Mouse (Mus musculus): ENCODE data around the gene Wdr74. TPM values are rescaled to one million over a fixed set of nuclear protein-coding genes. Genes with fewer than 3 reads are reported as not detected.

Gene Wdr74
- polyA plus RNA-seq, 1 experiment from 2014 or later = 98.7 TPM

GRCm38 (mm10) chr19:8790171-8790570 is 54.5 kb downstream of the Wdr74 start:
- peak overlapping the region; percentile 35; the same call in 1 of the 2 replicates for H3K9ac ChIP-seq
- no peak overlapping the region for H3K4me2 ChIP-seq (replicated peaks)
- 0 out of 2 replicates have a peak overlapping the region, but pooled peaks have one; percentile 6 for H3K27ac ChIP-seq
- no peak for ATAC-seq (ENCODE audit: low FRiP score, low read depth)
- peaks cover 5% of the 10 kb centered on the region for H3K4me1 ChIP-seq
- 80% methylated on average over 7 of the region's 7 CpGs for WGBS
- H3K9me3 ChIP-seq = 0 out of 2 replicates have a peak, but pooled peaks cover 7% of the 10 kb centered on the region
- no peak overlapping the region for H3K4me3 ChIP-seq
- peaks cover 44% of the 10 kb centered on the region for H3K36me3 ChIP-seq
- H3K27me3 ChIP-seq = no peaks in the 10 kb centered on the region

Small RNAs within 50 kb of the gene (microRNA-seq; reads per million reads assigned to microRNA genes)
- not detected for gene Mir6992

Other genes with a start within 250 kb of the Wdr74 start
- gene Slc22a8, start 144.6 kb upstream of the Wdr74 start, polyA plus RNA-seq (2015; fragmentation: Nextera tagmentation; extraction: Ambion mirVana) = 0.05 TPM in 1 of 2 replicates, not detected in the other
- not detected in 2 replicates for gene Slc22a6, start 117.8 kb upstream of the Wdr74 start, polyA plus RNA-seq (2015; fragmentation: Nextera tagmentation; extraction: Ambion mirVana)
- gene Chrm1, start 72.0 kb upstream of the Wdr74 start, polyA plus RNA-seq (2015; fragmentation: Nextera tagmentation; extraction: Ambion mirVana) = 0.71 and 1.0 TPM in 2 replicates
- gene Slc3a2, start 12.5 kb upstream of the Wdr74 start, polyA plus RNA-seq (2015; fragmentation: Nextera tagmentation; extraction: Ambion mirVana) = 101 and 103 TPM in 2 replicates
- 2.1 TPM in 2 replicates for gene 1700092M07Rik, start 4.9 kb downstream of the Wdr74 start, polyA plus RNA-seq (2015; fragmentation: Nextera tagmentation; extraction: Ambion mirVana)
- 194 and 205 TPM in 2 replicates for gene Stx5a, start 5.6 kb downstream of the Wdr74 start, polyA plus RNA-seq (2015; fragmentation: Nextera tagmentation; extraction: Ambion mirVana)
- 214 and 217 TPM in 2 replicates for gene Nxf1, start 21.2 kb downstream of the Wdr74 start, polyA plus RNA-seq (2015; fragmentation: Nextera tagmentation; extraction: Ambion mirVana)
- 211 and 232 TPM in 2 replicates for gene Tmem223, start 35.2 kb downstream of the Wdr74 start, polyA plus RNA-seq (2015; fragmentation: Nextera tagmentation; extraction: Ambion mirVana)
- 62.7 and 66.2 TPM in 2 replicates for gene Tmem179b, start 38.6 kb downstream of the Wdr74 start, polyA plus RNA-seq (2015; fragmentation: Nextera tagmentation; extraction: Ambion mirVana)
- 31.9 and 32.8 TPM in 2 replicates for gene Taf6l, start 50.6 kb downstream of the Wdr74 start, polyA plus RNA-seq (2015; fragmentation: Nextera tagmentation; extraction: Ambion mirVana)
- gene Polr2g, start 62.8 kb downstream of the Wdr74 start, polyA plus RNA-seq (2015; fragmentation: Nextera tagmentation; extraction: Ambion mirVana) = 183 and 185 TPM in 2 replicates
- gene Zbtb3, start 66.7 kb downstream of the Wdr74 start, polyA plus RNA-seq (2015; fragmentation: Nextera tagmentation; extraction: Ambion mirVana) = 6.0 and 6.7 TPM in 2 replicates
- gene Ttc9c, start 83.5 kb downstream of the Wdr74 start, polyA plus RNA-seq (2015; fragmentation: Nextera tagmentation; extraction: Ambion mirVana) = 67.1 and 73.4 TPM in 2 replicates
- gene Hnrnpul2, start 84.2 kb downstream of the Wdr74 start, polyA plus RNA-seq (2015; fragmentation: Nextera tagmentation; extraction: Ambion mirVana) = 5.9 and 6.3 TPM in 2 replicates
- not detected in 2 replicates for gene AC129217.1, start 93.9 kb downstream of the Wdr74 start, polyA plus RNA-seq (2015; fragmentation: Nextera tagmentation; extraction: Ambion mirVana)
- 45.2 and 49.3 TPM in 2 replicates for gene Bscl2, start 101.6 kb downstream of the Wdr74 start, polyA plus RNA-seq (2015; fragmentation: Nextera tagmentation; extraction: Ambion mirVana)
- 8.7 and 8.8 TPM in 2 replicates for gene Gng3, start 103.4 kb downstream of the Wdr74 start, polyA plus RNA-seq (2015; fragmentation: Nextera tagmentation; extraction: Ambion mirVana)
- gene Lrrn4cl, start 114.9 kb downstream of the Wdr74 start, polyA plus RNA-seq (2015; fragmentation: Nextera tagmentation; extraction: Ambion mirVana) = 0.75 and 0.93 TPM in 2 replicates
- 179 TPM in 2 replicates for gene Ubxn1, start 135.7 kb downstream of the Wdr74 start, polyA plus RNA-seq (2015; fragmentation: Nextera tagmentation; extraction: Ambion mirVana)
- 66.7 and 70.4 TPM in 2 replicates for gene Uqcc3, start 145.1 kb downstream of the Wdr74 start, polyA plus RNA-seq (2015; fragmentation: Nextera tagmentation; extraction: Ambion mirVana)
- gene Lbhd1, start 147.9 kb downstream of the Wdr74 start, polyA plus RNA-seq (2015; fragmentation: Nextera tagmentation; extraction: Ambion mirVana) = 93.0 and 93.2 TPM in 2 replicates
- gene Gm49403, start 148.1 kb downstream of the Wdr74 start, polyA plus RNA-seq (2015; fragmentation: Nextera tagmentation; extraction: Ambion mirVana) = not detected in 2 replicates
- gene 1810009A15Rik, start 153.0 kb downstream of the Wdr74 start, polyA plus RNA-seq (2015; fragmentation: Nextera tagmentation; extraction: Ambion mirVana) = 94.0 and 96.6 TPM in 2 replicates
- not detected in 2 replicates for gene Gm49416, start 153.1 kb downstream of the Wdr74 start, polyA plus RNA-seq (2015; fragmentation: Nextera tagmentation; extraction: Ambion mirVana)
- gene Ints5, start 157.2 kb downstream of the Wdr74 start, polyA plus RNA-seq (2015; fragmentation: Nextera tagmentation; extraction: Ambion mirVana) = 39.6 and 43.3 TPM in 2 replicates
- 102 and 112 TPM in 2 replicates for gene Ganab, start 162.2 kb downstream of the Wdr74 start, polyA plus RNA-seq (2015; fragmentation: Nextera tagmentation; extraction: Ambion mirVana)
- gene B3gat3, start 184.5 kb downstream of the Wdr74 start, polyA plus RNA-seq (2015; fragmentation: Nextera tagmentation; extraction: Ambion mirVana) = 49.9 and 53.0 TPM in 2 replicates
- 3.2 and 3.7 TPM in 2 replicates for gene Rom1, start 193.5 kb downstream of the Wdr74 start, polyA plus RNA-seq (2015; fragmentation: Nextera tagmentation; extraction: Ambion mirVana)
- 36.9 and 37.2 TPM in 2 replicates for gene Eml3, start 193.7 kb downstream of the Wdr74 start, polyA plus RNA-seq (2015; fragmentation: Nextera tagmentation; extraction: Ambion mirVana)
- gene Mta2, start 206.0 kb downstream of the Wdr74 start, polyA plus RNA-seq (2015; fragmentation: Nextera tagmentation; extraction: Ambion mirVana) = 192 and 193 TPM in 2 replicates
- 35.6 and 36.5 TPM in 2 replicates for gene Tut1, start 218.0 kb downstream of the Wdr74 start, polyA plus RNA-seq (2015; fragmentation: Nextera tagmentation; extraction: Ambion mirVana)
- 508 and 512 TPM in 2 replicates for gene Eef1g, start 231.2 kb downstream of the Wdr74 start, polyA plus RNA-seq (2015; fragmentation: Nextera tagmentation; extraction: Ambion mirVana)